Mouse (Mus musculus) E14TG2a.4 (cell line): ENCODE measurements around the gene Zfand2b.

Experiments
- CTCF ChIP-seq: conservative IDR thresholded peaks from 2 replicates; pipeline ENCODE4 v1.5.1; 2014; ENCODE audit warnings: low read length
- NANOG ChIP-seq: IDR thresholded peaks from 2 replicates; pipeline ENCODE4 v1.6.1; 2014; ENCODE audit warnings: borderline replicate concordance, low read length, mixed read lengths
- POU5F1 ChIP-seq: IDR thresholded peaks from 2 replicates; pipeline ENCODE4 v1.6.1; 2014; ENCODE audit warnings: low read length, borderline replicate concordance

- TF ChIP-seq CTCF (no peak), POU5F1 (no peak), NANOG (no peak)
Measured at GRCm38 (mm10) chr1:75218227-75219001, 50.0 kb downstream of the Zfand2b start.
